In genomic region chr8:11843677-11844315, GRCm38 (mm10) we compare ENCODE assay signal across 17 mouse cellular contexts. TPM values are rescaled to one million over a fixed set of nuclear protein-coding genes. Genes with fewer than 3 reads are reported as not detected.
A peak's percentile ranks its signal among the peaks of the same experiment; 100 is the strongest.
DNase-seq lines count a peak whose midpoint lies in the region; ATAC-seq and TF ChIP-seq lines count a peak whose summit lies in the region.
"Had no signal": no experiment of that assay in that cellular context is flagged by ENCODE, and none has a peak within 500 bp of the region (broad histone marks: within the 10 kb centered on the region; RNA-seq: fewer than 3 reads in every experiment).

No protein-coding gene starts in this region.

- peak; percentile 10 for DNase-seq in kidney, adult 2 months
- no peak for DNase-seq in kidney, postnatal 25 days
- no peak for DNase-seq in neural tube, embryonic 10.5 days (ENCODE audit: extremely low spot score, low spot score)
- no peak for DNase-seq in midbrain, postnatal 0 days (ENCODE audit: low spot score)
- DNase-seq in heart, postnatal 10 days: no peak
- DNase-seq: adrenal gland, adult 2 months; cerebellum, postnatal 25 days; gastrocnemius, postnatal 25 days; kidney, postnatal 14 days; liver, embryonic 13.5 days; right cerebral cortex, postnatal 25 days; thymus, postnatal 25 days had no signal

- no peak overlapping the region for H3K9ac ChIP-seq in neural tube, embryonic 13.5 days
- H3K9ac ChIP-seq in hindbrain, embryonic 15.5 days: no peak overlapping the region
- H3K9ac ChIP-seq in midbrain, postnatal 0 days (replicated peaks; ENCODE audit: low read length, poor library complexity, severe bottlenecking): no peak overlapping the region
- H3K9ac ChIP-seq: embryonic facial prominence, embryonic 12.5 days; heart, embryonic 12.5 days; intestine, embryonic 15.5 days; liver, embryonic 13.5 days had no signal

- TF ChIP-seq CTCF in kidney, adult 2 months (conservative IDR thresholded peaks at IDR 0.05; ENCODE audit: insufficient read depth, insufficient read length, low read depth, low read length): no peak
- no peak for TF ChIP-seq CTCF in midbrain, postnatal 0 days (IDR thresholded peaks at IDR 0.05)

- no peak overlapping the region for H3K27ac ChIP-seq in kidney, adult 2 months (ENCODE audit: insufficient read depth, low read depth, low read length)
- H3K27ac ChIP-seq in neural tube, embryonic 13.5 days (replicated peaks): peak overlapping the region; percentile 61
- no peak overlapping the region for H3K27ac ChIP-seq in hindbrain, embryonic 15.5 days (replicated peaks)
- no peak overlapping the region for H3K27ac ChIP-seq in midbrain, postnatal 0 days (ENCODE audit: low read depth, low read length)
- H3K27ac ChIP-seq: embryonic facial prominence, embryonic 12.5 days; intestine, embryonic 15.5 days; liver, embryonic 13.5 days had no signal

- TF ChIP-seq POLR2A in kidney, adult 2 months (IDR thresholded peaks at IDR 0.05; ENCODE audit: low read depth, low read length): no peak

- no peaks in the 10 kb centered on the region for H3K9me3 ChIP-seq in neural tube, embryonic 13.5 days
- H3K9me3 ChIP-seq in hindbrain, embryonic 15.5 days: no peaks in the 10 kb centered on the region
- H3K9me3 ChIP-seq in midbrain, postnatal 0 days (ENCODE audit: low read length): no peaks in the 10 kb centered on the region
- H3K9me3 ChIP-seq: embryonic facial prominence, embryonic 12.5 days; heart, embryonic 12.5 days; intestine, embryonic 15.5 days; liver, embryonic 13.5 days had no signal

- H3K36me3 ChIP-seq in kidney, adult 2 months (ENCODE audit: control insufficient read depth, insufficient read depth, low read length): no peaks in the 10 kb centered on the region
- H3K36me3 ChIP-seq in neural tube, embryonic 13.5 days: no peaks in the 10 kb centered on the region
- no peaks in the 10 kb centered on the region for H3K36me3 ChIP-seq in hindbrain, embryonic 15.5 days
- no peaks in the 10 kb centered on the region for H3K36me3 ChIP-seq in midbrain, postnatal 0 days (ENCODE audit: insufficient read depth, low read length)
- H3K36me3 ChIP-seq: embryonic facial prominence, embryonic 12.5 days; heart, embryonic 12.5 days; intestine, embryonic 15.5 days; liver, embryonic 13.5 days had no signal

- ATAC-seq in neural tube, embryonic 13.5 days (ENCODE audit: low read depth): no peak
- peak; percentile 63 for ATAC-seq in hindbrain, embryonic 15.5 days (ENCODE audit: low FRiP score, low read depth)
- ATAC-seq in midbrain, postnatal 0 days (ENCODE audit: low FRiP score): 0 out of 2 replicates have a peak, but pooled peaks have one; percentile 39
- ATAC-seq: intestine, embryonic 15.5 days had no signal

- no peak overlapping the region for H3K4me2 ChIP-seq in neural tube, embryonic 13.5 days
- no peak overlapping the region for H3K4me2 ChIP-seq in hindbrain, embryonic 15.5 days
- no peak overlapping the region for H3K4me2 ChIP-seq in midbrain, postnatal 0 days (ENCODE audit: low read depth, low read length, poor library complexity, severe bottlenecking)
- H3K4me2 ChIP-seq: embryonic facial prominence, embryonic 12.5 days; heart, embryonic 12.5 days; intestine, embryonic 15.5 days; liver, embryonic 13.5 days had no signal

- H3K4me1 ChIP-seq in kidney, adult 2 months (ENCODE audit: control insufficient read depth, insufficient read depth, low read length): no peaks in the 10 kb centered on the region
- H3K4me1 ChIP-seq in neural tube, embryonic 13.5 days (replicated peaks): peaks cover 40% of the 10 kb centered on the region
- peaks cover 32% of the 10 kb centered on the region for H3K4me1 ChIP-seq in hindbrain, embryonic 15.5 days (replicated peaks)
- 0 out of 2 replicates have a peak, but pooled peaks cover 5% of the 10 kb centered on the region for H3K4me1 ChIP-seq in midbrain, postnatal 0 days (ENCODE audit: insufficient read depth, low read length)
- H3K4me1 ChIP-seq: embryonic facial prominence, embryonic 12.5 days; liver, embryonic 13.5 days had no signal

- WGBS in kidney, adult 2 months: 68% methylated on average over 13 of the region's 13 CpGs
- WGBS in neural tube, embryonic 13.5 days: 71% methylated on average over 13 of the region's 13 CpGs
- WGBS in hindbrain, embryonic 15.5 days: 48% methylated on average over 13 of the region's 13 CpGs
- 54% methylated on average over 13 of the region's 13 CpGs for WGBS in midbrain, postnatal 0 days

- no peak overlapping the region for H3K4me3 ChIP-seq in kidney, adult 2 months (ENCODE audit: insufficient read depth, low read depth, low read length)
- no peak overlapping the region for H3K4me3 ChIP-seq in neural tube, embryonic 13.5 days
- H3K4me3 ChIP-seq in hindbrain, embryonic 15.5 days: no peak overlapping the region
- H3K4me3 ChIP-seq in midbrain, postnatal 0 days (ENCODE audit: low read depth, low read length): no peak overlapping the region
- H3K4me3 ChIP-seq: embryonic facial prominence, embryonic 12.5 days; heart, embryonic 12.5 days; intestine, embryonic 15.5 days; liver, embryonic 13.5 days had no signal

- H3K27me3 ChIP-seq in kidney, adult 2 months (replicated peaks; ENCODE audit: control insufficient read depth, insufficient read depth, low read length): no peaks in the 10 kb centered on the region
- no peaks in the 10 kb centered on the region for H3K27me3 ChIP-seq in neural tube, embryonic 13.5 days
- H3K27me3 ChIP-seq in hindbrain, embryonic 15.5 days: no peaks in the 10 kb centered on the region
- H3K27me3 ChIP-seq in midbrain, postnatal 0 days (ENCODE audit: insufficient read depth, low read length): no peaks in the 10 kb centered on the region
- H3K27me3 ChIP-seq: embryonic facial prominence, embryonic 12.5 days; heart, embryonic 12.5 days; intestine, embryonic 15.5 days; liver, embryonic 13.5 days had no signal

- intact Hi-C loops in heart, postnatal 10 days (cut with DNase I): loop anchor here (5.0 kb wide), 1 partner anchor 74 kb away; no protein-coding TSS in a partner anchor

RNA-seq across cellular contexts. Expression of gene Tex29, which starts 3.5 kb away (rescaled TPM):
- 0.15 TPM in 1 of 2 replicates, not detected in the other for polyA plus RNA-seq in kidney, adult 2 months (2012; rRNA removed)
- 0.43 TPM in 1 of 2 replicates, not detected in the other for polyA plus RNA-seq in neural tube, embryonic 13.5 days (2015; fragmentation: Nextera tagmentation; extraction: Ambion mirVana)
- 0.28 and 0.32 TPM in 2 replicates for polyA plus RNA-seq in hindbrain, embryonic 15.5 days (2015; fragmentation: Nextera tagmentation; extraction: Ambion mirVana)
- total RNA-seq in midbrain, postnatal 0 days (2014; rRNA removed): not detected in 2 replicates
- 0.43 TPM in 1 of 2 replicates, not detected in the other for polyA plus RNA-seq in midbrain, postnatal 0 days (2015; fragmentation: Nextera tagmentation; extraction: Ambion mirVana)
- total RNA-seq in heart, postnatal 10 days (2021): not detected
- total RNA-seq: adrenal gland, adult 2 months; gastrocnemius, postnatal 25 days had no signal
- polyA plus RNA-seq: intestine, embryonic 15.5 days; liver, embryonic 13.5 days had no signal
